Mouse (Mus musculus) megakaryocyte, embryonic 14.5 days (primary cell): Measurements from ENCODE around the gene Tmprss11a.

Source experiments
- FLI1 ChIP-seq: IDR thresholded peaks from 2 replicates; pipeline ENCODE4 v1.6.1; 2012; ENCODE audit warnings: low read length, inconsistent platforms, mixed read lengths
- GATA1 ChIP-seq: IDR thresholded peaks from 3 replicates; pipeline ENCODE4 v1.6.1; 2012; ENCODE audit warnings: mixed read lengths, low read length, inconsistent platforms, borderline replicate concordance

- TF ChIP-seq GATA1 (no peak), FLI1 (no peak)
Observed at GRCm38 (mm10) chr5:86511538-86511937, 42.7 kb upstream of the Tmprss11a start.
